Mouse (Mus musculus): ENCODE measurements around the gene 2700081O15Rik.

DNA sequence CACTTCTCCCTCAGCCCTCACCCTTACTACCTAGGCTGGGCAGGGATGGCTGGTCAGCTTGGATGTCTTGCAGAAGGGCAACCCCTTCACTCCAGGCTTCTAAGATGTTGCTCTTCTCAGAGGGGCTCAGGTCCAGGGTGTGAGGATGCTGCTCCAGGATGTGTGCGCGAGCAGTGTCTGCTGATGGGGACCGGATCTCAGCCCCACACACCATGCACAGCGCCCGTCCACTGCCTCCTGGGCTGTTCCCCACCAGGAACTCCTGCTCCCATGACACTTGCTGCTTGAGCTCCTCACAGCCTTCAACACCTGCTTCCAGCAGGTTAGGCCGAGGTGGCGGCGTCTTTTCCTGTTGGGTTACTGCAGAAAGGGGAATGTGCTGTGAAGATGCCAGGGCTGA lies 42.9 kb upstream of the 2700081O15Rik start:
- TF ChIP-seq POLR2A (IDR thresholded peaks at IDR 0.05; ENCODE audit: borderline replicate concordance, control insufficient read depth, low read depth, low read length) (no peak), CTCF (IDR thresholded peaks at IDR 0.05; ENCODE audit: control insufficient read depth, insufficient read depth, low read length) (no peak)

Data from bone marrow, adult 2 months (tissue).